Mouse (Mus musculus): ENCODE measurements around the gene D7Ertd443e. TPM values are rescaled to one million over a fixed set of nuclear protein-coding genes. Genes with fewer than 3 reads are reported as not detected.

The D7Ertd443e gene
- polyA plus RNA-seq (2016; fragmentation: Nextera tagmentation; extraction: Ambion mirVana): 0.06 TPM in 1 of 2 replicates, not detected in the other

DNA sequence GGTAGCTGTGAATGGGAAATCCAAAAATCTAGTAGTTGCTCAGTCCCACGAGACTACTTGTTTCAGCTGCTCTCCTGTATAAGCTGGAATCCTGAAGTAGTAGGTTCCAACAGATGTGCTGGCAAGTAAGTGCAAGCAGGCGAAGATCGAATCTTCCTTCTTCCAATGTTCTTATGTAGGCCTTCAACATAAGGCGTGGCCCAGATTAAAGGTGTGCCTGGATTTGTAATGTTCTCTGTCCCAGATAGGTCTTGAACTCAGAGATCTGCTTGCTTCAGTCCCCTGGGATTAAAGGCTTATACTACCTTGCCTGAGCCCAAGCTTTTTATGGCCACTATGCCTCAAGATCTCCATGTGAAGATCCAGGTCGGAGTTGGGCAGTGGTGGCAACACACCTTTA lies at the start of gene D7Ertd443e:
Gene D7Ertd443e (minus strand): TSS at position 101 of the 400 bp plus-strand sequence.
- no peak for ATAC-seq
- WGBS (ENCODE audit: insufficient replicate concordance): 69% methylated on average over 5 of the region's 5 CpGs
- no peaks in the 10 kb centered on the region for H3K4me1 ChIP-seq
- no peak within 1 kb of the TSS for H3K4me3 ChIP-seq
- no peak within 1 kb of the TSS for H3K27ac ChIP-seq
- no peak within 1 kb of the TSS for H3K9ac ChIP-seq
- H3K36me3 ChIP-seq: no peaks in the 10 kb centered on the region
- no peaks in the 10 kb centered on the region for H3K9me3 ChIP-seq (replicated peaks)
- no peaks in the 10 kb centered on the region for H3K27me3 ChIP-seq (replicated peaks)
- H3K4me2 ChIP-seq: no peak within 1 kb of the TSS

GRCm38 (mm10) chr7:134431681-134432080 lies 46.2 kb upstream of the D7Ertd443e start:
- whole genome bisulfite sequencing (ENCODE audit: insufficient replicate concordance): 74% methylated on average over 3 of the region's 3 CpGs
- ATAC-seq: no peak
- no peaks in the 10 kb centered on the region for H3K36me3 ChIP-seq
- H3K27ac ChIP-seq: no peak overlapping the region
- no peak overlapping the region for H3K4me3 ChIP-seq
- H3K27me3 ChIP-seq (replicated peaks): no peaks in the 10 kb centered on the region
- no peak overlapping the region for H3K9ac ChIP-seq
- H3K4me2 ChIP-seq: no peak overlapping the region
- H3K9me3 ChIP-seq (replicated peaks): 0 out of 2 replicates have a peak, but pooled peaks cover 5% of the 10 kb centered on the region
- no peaks in the 10 kb centered on the region for H3K4me1 ChIP-seq

- Histone ChIP-seq H3K4me2 (no peak overlapping the region), H3K9me3 (replicated peaks) (0 out of 2 replicates have a peak, but pooled peaks cover 5% of the 10 kb centered on the region), H3K4me3 (no peak overlapping the region), H3K9ac (no peak overlapping the region), H3K4me1 (no peaks in the 10 kb centered on the region), H3K27me3 (replicated peaks) (no peaks in the 10 kb centered on the region), H3K27ac (no peak overlapping the region), H3K36me3 (no peaks in the 10 kb centered on the region)
- WGBS (ENCODE audit: insufficient replicate concordance): 67% methylated on average over 2 of the region's 2 CpGs
- ATAC-seq: no peak
These were observed 43.2 kb upstream of the D7Ertd443e start for GRCm38 (mm10) chr7:134428676-134429075.

DNA sequence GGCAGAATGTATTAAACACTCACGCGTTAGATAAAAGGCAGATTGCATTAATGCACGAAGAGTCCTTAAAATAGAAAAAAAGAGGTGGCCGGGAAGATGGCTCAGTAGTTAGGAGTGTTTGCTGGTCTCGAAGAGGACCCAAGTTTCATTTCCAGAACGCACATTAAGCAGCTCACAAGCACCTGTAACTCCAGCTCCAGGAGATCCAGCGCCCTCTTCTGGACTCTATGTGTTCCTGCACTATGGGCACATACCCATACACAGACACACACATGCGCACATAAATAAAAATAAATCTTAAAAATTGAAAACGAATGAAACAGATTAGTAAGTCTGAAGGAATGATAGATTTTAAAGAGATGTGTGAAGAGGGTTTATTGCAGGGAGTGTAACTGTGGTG lies 29.6 kb upstream of the D7Ertd443e start:
- 84% methylated on average over 9 of the region's 9 CpGs for WGBS (ENCODE audit: insufficient replicate concordance)
- H3K36me3 ChIP-seq: no peaks in the 10 kb centered on the region
- 0 out of 2 replicates have a peak, but pooled peaks cover 2% of the 10 kb centered on the region for H3K27me3 ChIP-seq (replicated peaks)
- no peak overlapping the region for H3K9ac ChIP-seq
- no peaks in the 10 kb centered on the region for H3K9me3 ChIP-seq (replicated peaks)
- no peak overlapping the region for H3K27ac ChIP-seq
- ATAC-seq: no peak
- H3K4me1 ChIP-seq: no peaks in the 10 kb centered on the region
- H3K4me3 ChIP-seq: no peak overlapping the region
- no peak overlapping the region for H3K4me2 ChIP-seq

DNA sequence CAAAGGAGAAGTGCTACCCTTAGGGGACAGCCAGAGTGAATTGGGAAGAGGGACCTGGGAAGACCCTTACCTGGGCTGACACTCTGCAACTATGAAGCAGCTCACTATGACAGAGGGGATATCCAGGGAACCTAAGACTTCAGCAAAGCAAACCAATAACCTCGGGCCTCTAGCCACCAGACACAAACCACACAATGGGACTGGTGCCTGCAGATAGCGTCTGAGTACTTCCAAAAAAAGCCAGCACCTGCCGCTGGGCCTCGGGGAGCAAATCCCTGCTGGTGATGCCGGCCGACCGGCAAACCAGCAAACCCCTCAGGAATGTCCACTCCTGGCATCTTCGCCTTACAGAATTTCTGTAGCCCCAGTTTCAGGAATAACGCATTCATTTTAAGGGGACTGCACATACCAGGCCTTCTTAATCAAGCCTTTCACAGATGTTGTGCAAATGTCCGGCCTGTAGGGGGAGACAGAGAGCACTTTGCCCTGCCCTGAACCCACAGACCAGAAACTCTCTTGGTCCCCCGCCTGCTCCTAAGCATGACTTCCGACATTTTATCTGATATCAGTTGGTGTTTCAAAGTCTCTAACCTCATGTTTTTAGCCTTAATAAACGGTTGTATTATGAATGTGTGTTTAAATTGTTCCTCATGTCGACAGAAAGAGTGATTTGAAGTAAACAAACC lies 28.7 kb upstream of the D7Ertd443e start:
- 0 out of 2 replicates have a peak, but pooled peaks cover 2% of the 10 kb centered on the region for H3K27me3 ChIP-seq (replicated peaks)
- H3K4me3 ChIP-seq: no peak overlapping the region
- H3K36me3 ChIP-seq: no peaks in the 10 kb centered on the region
- H3K27ac ChIP-seq: no peak overlapping the region
- 29% methylated on average over 14 of the region's 14 CpGs for WGBS (ENCODE audit: insufficient replicate concordance)
- no peak for ATAC-seq
- H3K4me2 ChIP-seq: no peak overlapping the region
- H3K9me3 ChIP-seq (replicated peaks): no peaks in the 10 kb centered on the region
- no peak overlapping the region for H3K9ac ChIP-seq
- H3K4me1 ChIP-seq: no peaks in the 10 kb centered on the region

GRCm38 (mm10) chr7:134408641-134409040 lies 23.2 kb upstream of the D7Ertd443e start:
- Histone ChIP-seq H3K4me3 (no peak overlapping the region), H3K4me1 (no peaks in the 10 kb centered on the region), H3K4me2 (no peak overlapping the region), H3K9me3 (replicated peaks) (no peaks in the 10 kb centered on the region), H3K27me3 (replicated peaks) (0 out of 2 replicates have a peak, but pooled peaks cover 2% of the 10 kb centered on the region), H3K9ac (no peak overlapping the region), H3K27ac (no peak overlapping the region), H3K36me3 (no peaks in the 10 kb centered on the region)
- no peak for ATAC-seq
- 76% methylated on average over 13 of the region's 13 CpGs for WGBS (ENCODE audit: insufficient replicate concordance)

GRCm38 (mm10) chr7:134400746-134401145 lies 15.3 kb upstream of the D7Ertd443e start:
- Histone ChIP-seq H3K4me1 (no peaks in the 10 kb centered on the region), H3K27me3 (replicated peaks) (no peaks in the 10 kb centered on the region), H3K4me2 (no peak overlapping the region), H3K9ac (no peak overlapping the region), H3K36me3 (no peaks in the 10 kb centered on the region), H3K27ac (no peak overlapping the region), H3K4me3 (no peak overlapping the region), H3K9me3 (replicated peaks) (no peaks in the 10 kb centered on the region)
- WGBS (ENCODE audit: insufficient replicate concordance): 67% methylated on average over 2 of the region's 2 CpGs
- ATAC-seq: no peak

- Histone ChIP-seq H3K36me3 (no peaks in the 10 kb centered on the region), H3K4me3 (no peak overlapping the region), H3K4me2 (no peak overlapping the region), H3K27ac (no peak overlapping the region), H3K9me3 (replicated peaks) (no peaks in the 10 kb centered on the region), H3K4me1 (no peaks in the 10 kb centered on the region), H3K27me3 (replicated peaks) (no peaks in the 10 kb centered on the region), H3K9ac (no peak overlapping the region)
- WGBS (ENCODE audit: insufficient replicate concordance): 74% methylated on average over 8 of the region's 8 CpGs
- ATAC-seq: no peak
These were observed 11.3 kb upstream of the D7Ertd443e start for GRCm38 (mm10) chr7:134396769-134397168.

- H3K4me1 ChIP-seq: no peaks in the 10 kb centered on the region
- WGBS (ENCODE audit: insufficient replicate concordance): 58% methylated on average over 3 of the region's 3 CpGs
- H3K9me3 ChIP-seq (replicated peaks): no peaks in the 10 kb centered on the region
- no peak overlapping the region for H3K27ac ChIP-seq
- no peaks in the 10 kb centered on the region for H3K27me3 ChIP-seq (replicated peaks)
- H3K9ac ChIP-seq: no peak overlapping the region
- no peaks in the 10 kb centered on the region for H3K36me3 ChIP-seq
- H3K4me2 ChIP-seq: no peak overlapping the region
- ATAC-seq: no peak
- H3K4me3 ChIP-seq: no peak overlapping the region
These were observed 2.7 kb downstream of the D7Ertd443e start for GRCm38 (mm10) chr7:134382791-134383190.

DNA sequence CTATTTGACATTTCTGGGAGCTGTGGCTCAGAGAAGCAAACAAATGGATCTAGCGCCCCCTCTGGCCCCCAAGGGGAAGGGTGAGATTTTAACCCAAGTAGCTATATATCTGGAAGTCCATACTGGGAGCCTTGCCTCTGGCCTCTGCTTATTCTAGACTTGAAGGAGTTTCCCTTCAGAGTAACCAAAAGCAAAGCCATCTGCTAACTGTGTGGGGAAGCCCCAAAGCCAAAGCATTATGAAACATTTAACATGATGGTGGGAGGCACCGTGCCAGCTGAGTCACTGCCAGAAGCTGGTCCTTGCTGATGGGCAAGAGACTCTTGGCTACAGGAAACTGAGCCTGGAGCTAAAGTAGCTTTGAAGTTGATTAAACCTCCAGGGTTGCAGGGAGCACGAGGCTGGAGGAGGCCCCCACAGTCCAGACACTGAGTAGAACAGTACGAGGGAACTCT lies 4.0 kb downstream of the D7Ertd443e start:
- no peaks in the 10 kb centered on the region for H3K27me3 ChIP-seq (replicated peaks)
- no peak overlapping the region for H3K4me3 ChIP-seq
- no peaks in the 10 kb centered on the region for H3K36me3 ChIP-seq
- no peaks in the 10 kb centered on the region for H3K9me3 ChIP-seq (replicated peaks)
- no peak overlapping the region for H3K9ac ChIP-seq
- H3K4me1 ChIP-seq: no peaks in the 10 kb centered on the region
- ATAC-seq: no peak
- no peak overlapping the region for H3K27ac ChIP-seq
- 43% methylated on average over 4 of the region's 4 CpGs for WGBS (ENCODE audit: insufficient replicate concordance)
- no peak overlapping the region for H3K4me2 ChIP-seq

DNA sequence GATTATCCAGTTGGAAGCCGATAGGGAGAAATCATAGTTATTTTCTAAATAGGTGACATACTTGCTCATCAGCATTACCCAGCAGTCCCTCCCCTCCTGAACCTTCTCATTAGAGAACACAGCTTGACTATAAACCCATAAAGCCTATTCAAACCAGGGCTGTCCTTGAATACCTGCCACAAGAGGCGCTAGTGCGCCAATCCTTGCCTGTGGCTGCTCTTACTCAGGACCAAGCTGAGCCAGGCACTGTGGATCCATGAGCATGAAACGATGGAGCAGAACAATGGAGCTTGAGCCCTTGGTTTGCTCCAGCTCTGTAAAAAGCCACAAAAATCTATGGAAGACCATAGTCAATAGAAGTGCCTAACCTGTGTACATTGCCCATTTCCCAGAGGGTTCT lies 7.2 kb downstream of the D7Ertd443e start:
- 41% methylated on average over 4 of the region's 4 CpGs for WGBS (ENCODE audit: insufficient replicate concordance)
- H3K4me1 ChIP-seq: no peaks in the 10 kb centered on the region
- H3K36me3 ChIP-seq: no peaks in the 10 kb centered on the region
- ATAC-seq: no peak
- no peak overlapping the region for H3K9ac ChIP-seq
- H3K9me3 ChIP-seq (replicated peaks): no peaks in the 10 kb centered on the region
- H3K4me2 ChIP-seq: no peak overlapping the region
- no peak overlapping the region for H3K27ac ChIP-seq
- H3K27me3 ChIP-seq (replicated peaks): no peaks in the 10 kb centered on the region
- no peak overlapping the region for H3K4me3 ChIP-seq

GRCm38 (mm10) chr7:134376786-134377185 lies 8.7 kb downstream of the D7Ertd443e start:
- no peaks in the 10 kb centered on the region for H3K27me3 ChIP-seq (replicated peaks)

More at GRCm38 (mm10) chr7:134376786-134377185, 8.7 kb downstream of the D7Ertd443e start:
- H3K4me2 ChIP-seq: no peak overlapping the region
- H3K9me3 ChIP-seq (replicated peaks): no peaks in the 10 kb centered on the region
- no peaks in the 10 kb centered on the region for H3K36me3 ChIP-seq
- H3K4me3 ChIP-seq: no peak overlapping the region
- no peaks in the 10 kb centered on the region for H3K4me1 ChIP-seq
- no peak overlapping the region for H3K9ac ChIP-seq
- 53% methylated on average over 7 of the region's 7 CpGs for WGBS (ENCODE audit: insufficient replicate concordance)
- ATAC-seq: no peak
- H3K27ac ChIP-seq: no peak overlapping the region

Data from liver, embryonic 12.5 days (tissue).